Comparison of ENCODE assay signal across 25 mouse cellular contexts in genomic region chr5:141612721-141613120, GRCm38 (mm10).
DNase-seq lines count a peak whose midpoint lies in the region; ATAC-seq and TF ChIP-seq lines count a peak whose summit lies in the region.
"Had no signal": no experiment of that assay in that cellular context is flagged by ENCODE, and none has a peak within 500 bp of the region (broad histone marks: within the 10 kb centered on the region; RNA-seq: fewer than 3 reads in every experiment).

No protein-coding gene starts in this region.

- H3K27me3 ChIP-seq in heart, embryonic 12.5 days (replicated peaks) = no peaks in the 10 kb centered on the region
- H3K27me3 ChIP-seq in heart, embryonic 16.5 days (ENCODE audit: control insufficient read depth, insufficient read depth, low read length) = 0 out of 2 replicates have a peak, but pooled peaks cover 4% of the 10 kb centered on the region
- H3K27me3 ChIP-seq in heart, postnatal 0 days (ENCODE audit: control insufficient read depth, insufficient read depth, low read length) = no peaks in the 10 kb centered on the region
- H3K27me3 ChIP-seq: embryonic facial prominence, embryonic 13.5 days; forebrain, embryonic 12.5 days; hindbrain, embryonic 15.5 days had no signal

- no peak overlapping the region for H3K4me3 ChIP-seq in heart, embryonic 12.5 days
- H3K4me3 ChIP-seq in heart, embryonic 16.5 days (ENCODE audit: low read length) = no peak overlapping the region
- no peak overlapping the region for H3K4me3 ChIP-seq in heart, postnatal 0 days (ENCODE audit: low read depth, low read length)
- H3K4me3 ChIP-seq: embryonic facial prominence, embryonic 13.5 days; forebrain, embryonic 12.5 days; hindbrain, embryonic 10.5 days; hindbrain, embryonic 15.5 days had no signal

- DNase-seq in embryo, embryonic 11 days = peak; percentile 12
- no peak for DNase-seq in embryo, embryonic 9.5 days (ENCODE audit: extremely low spot score)
- no peak for DNase-seq in heart, adult 9 months (ENCODE audit: low spot score in 2 of 2)
- DNase-seq in heart, postnatal 14 days = no peak
- peak; percentile 9 for DNase-seq in heart, postnatal 0 days (ENCODE audit: low spot score)
- no peak for DNase-seq in cerebellum, adult 9-10 months
- DNase-seq: adrenal gland, adult 8-10 months; adrenal gland, postnatal 36 days; B cell, adult 2 months; cerebellum, adult 11 months; cerebellum, adult 8-10 months; cerebellum, postnatal 25 days; gastrocnemius, postnatal 10 days; kidney, adult 11 months; kidney, adult 9 months had no signal

- H3K36me3 ChIP-seq in heart, embryonic 12.5 days = no peaks in the 10 kb centered on the region
- no peaks in the 10 kb centered on the region for H3K36me3 ChIP-seq in heart, embryonic 16.5 days (ENCODE audit: control insufficient read depth, insufficient read depth)
- no peaks in the 10 kb centered on the region for H3K36me3 ChIP-seq in heart, postnatal 0 days (replicated peaks; ENCODE audit: control insufficient read depth, insufficient read depth, low read length)
- H3K36me3 ChIP-seq: embryonic facial prominence, embryonic 13.5 days; forebrain, embryonic 12.5 days; G1E; hindbrain, embryonic 10.5 days; hindbrain, embryonic 15.5 days had no signal

- no peak for TF ChIP-seq EP300 in heart, postnatal 0 days (IDR thresholded peaks at IDR 0.05; ENCODE audit: low read depth)

- no peak for TF ChIP-seq CTCF in heart, postnatal 0 days (IDR thresholded peaks at IDR 0.05; ENCODE audit: low read depth)

- peak overlapping the region; percentile 73 for H3K27ac ChIP-seq in heart, embryonic 12.5 days (ENCODE audit: poor library complexity, severe bottlenecking)
- H3K27ac ChIP-seq in heart, embryonic 16.5 days (ENCODE audit: low read length) = no peak overlapping the region
- no peak overlapping the region for H3K27ac ChIP-seq in heart, postnatal 0 days (ENCODE audit: low read depth)
- H3K27ac ChIP-seq: embryonic facial prominence, embryonic 13.5 days; forebrain, embryonic 12.5 days; hindbrain, embryonic 15.5 days; kidney, postnatal 0 days had no signal

- H3K4me1 ChIP-seq in heart, embryonic 12.5 days (replicated peaks) = peaks cover 24% of the 10 kb centered on the region
- peaks cover 10% of the 10 kb centered on the region for H3K4me1 ChIP-seq in heart, embryonic 16.5 days (ENCODE audit: control insufficient read depth, insufficient read depth, low read length)
- peaks cover 8% of the 10 kb centered on the region for H3K4me1 ChIP-seq in heart, postnatal 0 days (ENCODE audit: control insufficient read depth, insufficient read depth)
- H3K4me1 ChIP-seq: hindbrain, embryonic 15.5 days had no signal

- intact Hi-C loops in heart, postnatal 14 days (cut with DNase I) = no loop called here

- H3K9me3 ChIP-seq in heart, embryonic 12.5 days (replicated peaks) = no peaks in the 10 kb centered on the region
- H3K9me3 ChIP-seq in heart, embryonic 16.5 days (replicated peaks; ENCODE audit: control insufficient read depth, low read length) = no peaks in the 10 kb centered on the region
- H3K9me3 ChIP-seq in heart, postnatal 0 days (replicated peaks; ENCODE audit: control insufficient read depth, low read length) = no peaks in the 10 kb centered on the region
- H3K9me3 ChIP-seq: embryonic facial prominence, embryonic 13.5 days; forebrain, embryonic 12.5 days; hindbrain, embryonic 10.5 days; hindbrain, embryonic 15.5 days had no signal

- WGBS in heart, embryonic 12.5 days = 45% methylated on average over 10 of the region's 10 CpGs
- 45% methylated on average over 10 of the region's 10 CpGs for WGBS in heart, embryonic 16.5 days
- WGBS in heart, postnatal 0 days = 29% methylated on average over 10 of the region's 10 CpGs

- H3K9ac ChIP-seq in heart, embryonic 12.5 days = no peak overlapping the region
- H3K9ac ChIP-seq in heart, embryonic 16.5 days (ENCODE audit: low read length) = no peak overlapping the region
- H3K9ac ChIP-seq in heart, postnatal 0 days (replicated peaks; ENCODE audit: low read depth, low read length) = no peak overlapping the region
- H3K9ac ChIP-seq: embryonic facial prominence, embryonic 13.5 days; forebrain, embryonic 12.5 days; hindbrain, embryonic 15.5 days had no signal

- H3K4me2 ChIP-seq in heart, embryonic 12.5 days = peak overlapping the region; percentile 48
- peak overlapping the region; percentile 35 for H3K4me2 ChIP-seq in heart, embryonic 16.5 days (ENCODE audit: low read depth, low read length)
- 0 out of 2 replicates have a peak overlapping the region, but pooled peaks have one; percentile 28 for H3K4me2 ChIP-seq in heart, postnatal 0 days (ENCODE audit: low read depth, low read length)
- H3K4me2 ChIP-seq: embryonic facial prominence, embryonic 13.5 days; forebrain, embryonic 12.5 days; hindbrain, embryonic 15.5 days had no signal

- peak; percentile 61; the same call in 1 of the 2 replicates for ATAC-seq in heart, embryonic 12.5 days (ENCODE audit: insufficient number of reproducible peaks, low FRiP score)
- peak; percentile 58 for ATAC-seq in heart, embryonic 16.5 days (replicated peaks; ENCODE audit: extremely low read depth, insufficient read depth, low FRiP score)
- peak; percentile 55; the same call in 1 of the 2 replicates for ATAC-seq in heart, postnatal 0 days (ENCODE audit: insufficient read depth, low read depth)
- ATAC-seq: CD4-positive, CD25-positive, alpha-beta regulatory T cell, adult 4 months; forebrain, embryonic 16.5 days had no signal

Comparison
In these comparisons a context has a peak if more than half of its experiments do, and no peak if none do; other contexts are left out.
1. DNase-seq: peak in embryo, embryonic 11 days (single experiment) and heart, postnatal 0 days (single experiment); none in embryo, embryonic 9.5 days (single experiment), heart, adult 9 months (0 of 2), heart, postnatal 14 days (0 of 2) and cerebellum, adult 9-10 months (single experiment).
2. Peak in every context shown above with its lines, with median percentiles within 50 percentile points of each other: ATAC-seq and H3K4me2 ChIP-seq.